Mouse (Mus musculus): ENCODE measurements at regions not wholly inside any gene's neighbourhood (a gene's known extent, or its start where the extent isn't known, plus 50 kb on each side); places are given as distances from the start of the nearest gene placed in this dataset.

DNA sequence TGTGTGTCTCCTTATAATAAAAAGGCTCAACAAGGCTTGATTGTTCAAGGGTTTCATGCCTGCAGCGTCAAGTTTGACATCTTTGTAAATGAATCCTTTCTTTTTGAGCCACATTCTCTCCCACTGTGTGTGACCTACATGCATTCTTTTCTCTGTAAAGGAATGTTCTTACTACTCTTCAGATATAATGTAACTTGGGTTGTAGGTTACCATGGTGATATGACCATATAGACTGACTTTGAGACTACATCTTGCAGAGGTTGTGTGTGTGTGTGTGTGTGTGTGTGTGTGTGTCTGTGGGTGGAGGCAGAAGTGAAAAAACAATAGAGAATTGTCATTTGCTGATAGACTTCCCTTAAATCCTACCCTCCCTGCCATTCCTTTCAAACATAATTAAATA is 58.5 kb upstream of the Mettl25 start:
- H3K9me3 ChIP-seq (ENCODE audit: low read length): no peaks in the 10 kb centered on the region
- H3K36me3 ChIP-seq (ENCODE audit: insufficient read depth, low read length): no peaks in the 10 kb centered on the region
- no peaks in the 10 kb centered on the region for H3K27me3 ChIP-seq (ENCODE audit: insufficient read depth, low read length)
- no peaks in the 10 kb centered on the region for H3K4me1 ChIP-seq (replicated peaks; ENCODE audit: low read depth, low read length)
- H3K4me3 ChIP-seq (replicated peaks; ENCODE audit: low read length): no peak overlapping the region
- TF ChIP-seq POU5F1 (IDR thresholded peaks at IDR 0.05; ENCODE audit: borderline replicate concordance, low read length): no peak
- TF ChIP-seq NANOG (IDR thresholded peaks at IDR 0.05; ENCODE audit: borderline replicate concordance, low read length): no peak
- TF ChIP-seq CTCF (conservative IDR thresholded peaks at IDR 0.05; ENCODE audit: low read length): no peak

DNA sequence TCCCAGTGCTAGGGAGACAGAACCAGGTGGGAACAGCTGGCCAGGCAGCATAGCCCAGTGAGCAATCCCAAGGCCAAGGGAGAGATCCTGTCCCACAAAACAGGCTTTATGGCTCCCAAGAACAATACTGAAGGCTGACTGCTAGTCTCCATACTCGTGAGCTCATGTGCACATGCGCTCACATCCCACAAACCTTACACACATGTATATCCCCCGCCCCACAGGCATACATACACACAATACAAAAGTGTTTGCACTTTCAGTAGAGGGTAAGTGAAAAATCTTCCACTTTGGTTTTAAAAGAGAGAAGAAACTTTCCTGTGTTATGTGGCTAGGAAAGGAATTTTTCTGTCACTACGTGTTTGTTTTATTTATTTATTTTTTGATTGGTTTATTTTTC is 58.0 kb upstream of the Mettl25 start:
- Histone ChIP-seq H3K4me1 (replicated peaks; ENCODE audit: low read depth, low read length) (no peaks in the 10 kb centered on the region), H3K36me3 (ENCODE audit: insufficient read depth, low read length) (no peaks in the 10 kb centered on the region), H3K9me3 (ENCODE audit: low read length) (no peaks in the 10 kb centered on the region), H3K27me3 (ENCODE audit: insufficient read depth, low read length) (no peaks in the 10 kb centered on the region), H3K4me3 (replicated peaks; ENCODE audit: low read length) (no peak overlapping the region)
- TF ChIP-seq CTCF (conservative IDR thresholded peaks at IDR 0.05; ENCODE audit: low read length) (no peak), NANOG (IDR thresholded peaks at IDR 0.05; ENCODE audit: borderline replicate concordance, low read length) (no peak), POU5F1 (IDR thresholded peaks at IDR 0.05; ENCODE audit: borderline replicate concordance, low read length) (no peak)

Measured in E14TG2a.4 (cell line).